Mouse (Mus musculus) cerebellum, adult 8-10 months (tissue): ENCODE measurements at regions not wholly inside any gene's neighbourhood (a gene's known extent, or its start where the extent isn't known, plus 50 kb on each side); places are given as distances from the start of the nearest gene placed in this dataset.

Experiments used
- DNase-seq: peaks from one replicate; pipeline ENCODE4 v3.0.0; 2022

DNA sequence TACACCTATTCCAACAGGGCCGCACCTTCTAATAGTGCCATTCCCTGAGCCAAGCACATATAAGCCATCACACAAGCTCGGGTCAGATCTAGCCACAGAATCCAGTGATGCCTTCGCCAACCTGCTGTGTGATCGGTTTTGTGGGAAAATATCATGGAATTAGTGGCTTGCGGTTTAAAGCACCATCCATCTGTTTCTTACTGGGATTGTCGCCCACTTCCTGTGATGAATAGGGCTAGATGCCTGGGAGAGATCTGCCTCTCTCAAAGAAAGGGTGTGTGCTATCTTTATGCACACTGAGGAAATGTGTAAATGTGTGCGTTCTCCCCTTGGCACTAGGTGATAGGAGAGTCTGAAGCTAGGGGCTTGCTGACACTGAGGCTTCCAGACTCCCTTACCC, 154.5 kb upstream of the Smim23 start:
- no peak for DNase-seq

DNA sequence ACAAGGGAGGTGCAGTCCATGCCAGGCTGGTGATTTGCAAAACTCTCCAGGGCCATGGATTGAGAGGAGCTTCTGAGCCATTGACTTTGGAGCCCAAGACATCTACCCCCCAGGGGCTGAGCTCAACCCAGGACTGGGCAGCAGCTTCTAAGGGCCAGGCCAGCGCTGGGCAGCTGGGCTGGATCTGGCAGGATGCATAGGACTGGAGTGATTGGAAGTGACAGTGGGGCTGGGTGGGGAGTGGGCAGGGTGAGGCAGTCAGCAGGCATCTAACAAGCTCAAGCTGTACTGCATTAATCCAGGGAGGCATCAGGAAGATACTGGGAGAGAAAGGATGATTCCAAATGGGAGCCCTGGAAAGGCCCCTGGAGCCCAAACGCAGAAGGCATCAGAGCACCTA, 152.2 kb upstream of the Smim23 start:
- DNase-seq = no peak

DNA sequence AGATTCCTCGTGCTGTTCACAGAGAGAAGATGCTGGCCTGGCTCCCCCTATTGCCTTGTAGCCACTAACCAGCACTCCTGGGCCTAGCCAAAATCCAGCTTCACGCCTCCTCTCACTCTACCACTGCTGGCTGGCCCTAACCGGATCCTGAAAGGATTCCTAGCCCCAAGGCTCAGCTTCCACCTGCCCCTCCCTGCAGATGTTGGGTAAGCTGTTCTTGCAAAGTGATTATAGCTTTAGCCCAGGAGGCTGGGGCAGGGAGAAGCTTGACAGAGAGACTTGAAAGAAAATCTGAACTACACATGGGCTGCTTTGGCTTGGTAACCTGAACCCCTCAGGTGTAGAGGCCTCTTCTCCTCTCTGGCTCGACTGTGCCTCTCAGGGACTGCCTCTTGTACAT, 149.0 kb upstream of the Smim23 start:
- DNase-seq = no peak

DNA sequence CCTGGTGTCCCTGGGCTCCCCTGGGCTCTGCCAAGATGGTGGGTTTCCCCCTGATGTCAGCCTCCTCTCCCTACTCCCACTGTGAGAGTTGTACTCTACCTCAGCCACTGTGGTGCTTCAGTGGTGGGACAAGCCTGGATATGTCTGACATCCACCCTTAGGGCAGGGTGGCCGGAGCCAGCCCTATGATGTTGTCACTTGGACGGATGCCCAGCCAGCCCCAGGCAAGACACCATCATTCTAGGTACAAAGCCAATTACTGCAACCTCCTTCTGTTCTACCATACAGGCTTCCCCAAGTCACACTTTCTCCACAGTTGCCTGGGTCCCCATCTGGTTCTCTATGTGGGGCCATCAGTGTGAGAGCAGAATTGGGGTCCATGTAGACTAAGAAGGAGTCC, 141.0 kb upstream of the Smim23 start:
- peak; percentile 62 for DNase-seq

DNA sequence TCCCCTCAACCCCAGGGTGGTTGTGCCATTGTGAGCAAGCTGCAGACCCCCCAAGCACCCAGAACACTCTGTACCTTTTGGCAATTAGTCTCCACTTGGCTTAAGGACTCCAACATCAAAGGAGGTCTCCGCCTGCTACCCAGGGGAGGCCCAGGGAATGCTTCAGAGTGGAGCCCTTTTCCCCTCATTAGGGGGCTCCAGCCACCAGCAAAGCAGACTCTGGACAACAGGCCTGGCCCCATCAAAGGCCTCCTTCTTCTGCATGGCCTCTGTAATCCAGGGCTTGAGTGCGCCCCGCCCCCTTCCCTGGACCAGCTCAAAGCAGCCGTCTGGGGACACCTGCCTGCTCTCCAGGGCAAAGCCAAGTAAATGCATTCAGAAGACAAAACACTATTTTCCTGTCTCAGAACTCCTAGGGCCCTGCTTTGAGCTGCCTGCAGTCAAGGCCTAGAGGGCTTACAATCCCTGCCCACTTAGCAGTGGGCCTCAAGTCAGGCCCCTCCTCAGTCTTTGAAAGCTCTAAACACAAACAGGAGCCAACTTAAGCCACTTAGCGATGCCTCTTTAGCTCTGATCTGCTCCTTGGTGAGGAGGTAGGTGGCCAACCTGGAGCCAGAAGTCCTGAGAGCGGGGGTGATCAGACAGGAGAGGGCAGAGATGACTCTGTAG, 139.4 kb upstream of the Smim23 start:
- no peak for DNase-seq

DNA sequence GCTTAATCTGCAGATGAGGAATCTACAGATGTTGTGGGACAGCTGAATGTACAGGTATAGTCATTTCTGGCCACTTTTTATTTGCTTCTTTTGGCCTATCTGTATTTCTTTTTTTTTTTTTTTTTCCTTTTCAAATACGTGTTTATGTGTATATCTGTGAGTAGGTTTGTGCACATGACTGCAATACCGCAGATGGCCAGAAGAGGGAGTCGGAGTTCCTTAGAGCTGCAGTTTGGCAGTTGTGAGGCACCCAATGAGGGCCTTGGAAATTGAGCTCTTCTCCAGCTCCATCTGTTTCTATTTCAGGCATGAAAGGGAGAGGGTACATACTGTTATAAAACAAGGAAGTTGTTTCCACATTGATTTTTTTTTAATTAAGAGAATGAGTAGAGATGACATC, 137.2 kb upstream of the Smim23 start:
- DNase-seq = no peak

DNA sequence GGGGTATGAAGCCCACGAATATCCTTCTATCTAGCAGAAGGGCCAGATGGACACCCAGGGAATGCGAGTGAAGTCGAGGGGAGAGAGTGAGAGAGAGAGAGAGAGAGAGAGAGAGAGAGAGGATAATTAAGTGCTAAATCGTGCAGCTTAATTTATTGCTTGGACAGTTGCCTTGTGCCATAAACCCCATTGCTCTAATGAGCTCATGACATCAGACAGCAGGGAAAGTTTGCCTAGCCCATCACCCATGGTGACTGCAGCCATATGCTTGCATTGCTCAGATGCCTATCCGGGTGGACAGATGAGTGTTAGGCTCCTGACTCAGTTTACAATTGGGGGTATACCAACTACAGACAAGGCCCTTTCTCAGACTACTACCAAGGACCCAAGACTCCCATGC, 134.6 kb upstream of the Smim23 start:
- DNase-seq = no peak

DNA sequence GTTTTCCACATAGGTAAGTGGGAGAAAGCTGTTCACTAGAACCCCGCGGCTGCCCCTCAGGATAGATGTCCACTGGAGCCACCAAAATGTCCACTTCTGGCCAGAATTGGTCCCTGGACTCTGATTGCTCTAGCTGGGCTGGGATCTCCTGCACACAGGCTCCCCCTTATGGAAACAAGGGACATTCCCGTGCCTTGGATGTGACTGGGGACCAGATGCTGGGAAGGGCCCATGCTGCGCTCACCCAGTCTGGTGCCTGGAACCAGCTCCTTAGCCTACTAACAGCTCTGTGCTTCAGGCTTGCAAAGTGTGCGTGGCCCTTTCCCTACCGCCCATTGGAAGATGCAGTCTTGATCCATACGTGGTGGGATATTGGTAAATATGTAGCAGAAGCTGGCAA, 132.6 kb upstream of the Smim23 start:
- peak; percentile 86 for DNase-seq

DNA sequence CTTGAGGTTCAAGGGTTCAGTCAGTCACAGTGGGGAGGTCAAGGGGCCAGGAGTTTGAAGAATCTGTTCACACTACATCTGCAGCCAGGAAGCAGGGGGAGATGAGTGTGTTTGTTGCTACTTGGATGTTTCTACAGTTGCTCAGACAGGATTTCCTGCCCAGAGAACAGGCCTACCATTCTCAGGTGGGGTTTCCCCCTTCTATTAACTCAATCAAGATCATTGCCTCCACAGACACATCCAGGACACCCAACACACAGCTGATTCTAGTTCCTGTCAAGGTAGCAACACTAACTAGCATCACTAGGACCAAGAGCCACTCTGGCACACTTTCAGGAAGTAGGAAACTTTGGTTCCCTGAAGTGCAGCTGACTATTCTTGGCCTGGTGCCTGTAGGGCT, 127.9 kb upstream of the Smim23 start:
- DNase-seq = no peak

DNA sequence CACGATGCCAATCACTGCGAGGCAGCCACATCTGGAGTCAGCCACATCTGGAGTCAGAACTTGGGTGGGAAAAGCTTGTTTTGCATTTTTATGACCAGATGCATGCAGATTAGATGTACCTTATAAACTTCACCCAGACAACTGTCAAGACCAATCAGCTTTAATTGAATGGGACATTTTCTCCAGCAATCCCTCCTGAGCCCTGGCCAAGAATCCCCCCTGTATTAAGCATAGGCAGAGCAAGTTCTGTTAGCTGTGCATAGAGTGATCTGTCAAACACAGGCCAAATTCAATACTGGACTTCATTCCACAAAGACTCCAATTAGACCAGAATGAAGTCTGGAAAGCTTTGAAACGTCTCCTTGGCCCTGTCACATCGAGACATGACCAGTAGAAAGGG, 123.7 kb upstream of the Smim23 start:
- DNase-seq = no peak

DNA sequence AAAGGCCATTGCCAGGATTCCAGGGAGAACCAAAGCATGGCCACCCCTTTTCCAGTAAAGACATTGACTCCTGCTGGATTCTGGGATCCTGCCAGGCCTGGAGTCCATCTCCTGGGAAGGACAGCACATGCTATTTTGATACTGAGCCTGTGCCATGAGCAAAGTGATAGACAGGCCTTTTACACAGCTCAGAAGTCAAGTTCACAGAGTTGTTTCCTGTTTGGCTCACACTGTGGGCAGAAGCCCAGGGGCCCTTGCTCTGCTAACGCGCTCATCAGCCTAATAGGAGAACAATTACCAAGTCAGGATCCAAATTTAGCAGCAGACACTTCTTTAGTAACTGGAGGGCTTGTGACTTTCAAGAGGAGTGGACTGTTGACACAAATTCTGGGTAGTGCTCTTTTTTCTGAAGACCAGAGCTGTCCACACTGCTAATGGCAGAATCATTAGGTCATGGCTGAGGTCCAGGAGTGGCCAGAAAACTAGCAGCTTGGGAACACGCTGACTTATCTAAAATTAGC, 122.1 kb upstream of the Smim23 start:
- peak; percentile 22 for DNase-seq

DNA sequence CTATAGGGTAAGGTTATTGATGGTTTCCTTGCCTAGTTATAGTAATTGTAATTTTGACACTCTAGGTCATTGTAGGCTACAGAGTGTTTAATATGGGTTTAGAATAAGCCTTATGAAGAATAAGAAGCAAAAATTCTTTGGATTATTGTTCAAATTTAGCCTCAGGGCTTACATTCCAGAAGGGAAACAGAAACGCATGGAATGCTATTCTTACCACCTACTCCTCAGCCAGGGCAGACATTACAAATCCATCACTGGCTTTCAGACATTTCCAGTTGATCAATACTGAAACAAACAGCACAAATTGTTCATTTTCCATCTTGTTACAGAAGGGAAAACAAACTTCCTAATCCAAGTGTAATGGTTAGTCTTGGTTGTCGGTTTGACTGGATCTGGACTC, 120.7 kb upstream of the Smim23 start:
- no peak for DNase-seq

DNA sequence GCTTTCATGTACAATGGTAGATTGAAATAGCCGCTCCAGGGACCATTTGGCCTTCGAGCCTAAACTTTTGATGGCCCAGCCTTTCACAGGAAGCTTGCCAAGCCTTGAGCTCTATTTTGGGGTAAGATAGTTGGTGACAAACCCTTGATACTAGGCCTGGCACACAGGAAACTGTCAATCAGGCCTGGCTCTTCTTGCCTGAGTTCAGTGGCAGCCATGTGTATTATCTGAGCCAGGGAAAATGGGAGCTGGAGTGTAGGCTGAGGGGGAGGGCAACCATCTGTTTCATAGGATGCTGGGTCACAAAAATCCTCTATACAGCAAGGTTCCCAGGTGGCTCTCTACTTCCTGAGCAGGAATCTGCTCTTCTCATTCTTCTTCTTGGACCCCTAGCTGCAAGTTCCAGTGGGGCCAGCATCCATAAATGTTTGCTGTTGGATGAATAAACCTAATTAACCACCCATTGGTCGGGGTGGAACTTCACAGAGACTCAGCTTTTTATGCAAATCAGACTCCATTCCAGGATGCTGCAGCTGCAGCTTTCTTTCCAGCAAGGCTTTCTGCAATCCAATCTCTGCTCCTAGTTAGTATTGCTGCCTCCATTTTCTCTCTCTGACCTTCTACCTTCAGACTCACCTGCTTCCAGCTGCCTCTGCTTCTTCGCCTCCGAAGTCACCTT, 117.1 kb upstream of the Smim23 start:
- DNase-seq = peak; percentile 20

DNA sequence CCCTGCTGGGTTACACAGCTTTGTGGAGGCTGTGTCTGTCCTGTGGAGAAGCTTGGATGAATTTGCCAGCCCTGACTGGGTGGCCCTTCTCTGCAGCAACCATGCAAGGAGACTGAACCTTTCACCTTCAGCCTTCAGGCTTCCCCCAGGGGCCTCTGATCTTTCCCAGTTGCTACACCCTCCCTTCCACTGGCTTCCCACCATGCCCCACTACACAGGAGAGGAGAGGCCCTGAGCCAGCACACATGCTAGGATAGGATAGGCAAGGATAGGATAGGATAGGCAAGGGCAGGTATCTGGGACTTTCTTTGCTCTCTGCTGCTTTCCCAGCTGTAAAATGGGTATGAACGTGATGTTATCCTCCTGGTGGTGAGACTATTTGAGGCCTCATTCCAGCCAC, 114.7 kb upstream of the Smim23 start:
- no peak for DNase-seq

DNA sequence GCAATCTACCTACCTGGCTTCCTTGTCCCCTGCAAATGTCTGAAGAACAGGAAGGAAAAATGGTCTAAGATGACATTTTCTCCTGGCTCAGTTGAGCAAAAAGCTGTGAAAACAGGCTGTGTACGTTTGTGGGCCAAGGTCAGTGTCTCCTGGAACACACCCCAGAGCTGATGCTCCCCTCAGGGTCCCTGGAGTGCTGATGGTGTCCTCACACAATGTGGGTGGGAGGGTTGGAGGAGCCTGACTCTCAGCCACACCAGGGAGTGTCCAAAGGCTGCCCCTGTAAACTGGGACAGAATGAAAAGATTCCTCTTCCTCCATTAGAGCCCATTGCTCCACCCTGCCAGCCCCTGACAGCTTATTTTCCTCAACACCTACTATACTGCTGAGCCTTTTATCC, 112.8 kb upstream of the Smim23 start:
- no peak for DNase-seq

DNA sequence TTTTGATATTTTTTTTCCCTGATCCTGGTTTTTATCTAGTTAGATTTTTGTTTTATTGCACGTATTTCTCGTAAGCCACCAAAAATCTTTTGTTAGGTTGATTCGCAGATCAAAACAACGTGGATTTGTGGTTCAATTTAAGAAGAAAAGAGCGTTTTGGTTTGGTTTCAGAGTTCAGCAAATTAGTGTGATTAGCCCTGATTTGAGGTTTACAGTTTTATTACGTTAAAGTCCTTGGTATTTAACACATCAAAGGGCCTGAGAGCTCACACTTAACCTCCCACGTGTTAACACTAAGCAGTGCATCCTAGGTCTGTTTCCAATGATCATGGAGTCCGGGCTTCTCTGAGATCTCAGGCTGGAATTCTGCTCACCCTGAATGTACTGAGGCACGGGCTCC, 107.5 kb upstream of the Smim23 start:
- DNase-seq = no peak

DNA sequence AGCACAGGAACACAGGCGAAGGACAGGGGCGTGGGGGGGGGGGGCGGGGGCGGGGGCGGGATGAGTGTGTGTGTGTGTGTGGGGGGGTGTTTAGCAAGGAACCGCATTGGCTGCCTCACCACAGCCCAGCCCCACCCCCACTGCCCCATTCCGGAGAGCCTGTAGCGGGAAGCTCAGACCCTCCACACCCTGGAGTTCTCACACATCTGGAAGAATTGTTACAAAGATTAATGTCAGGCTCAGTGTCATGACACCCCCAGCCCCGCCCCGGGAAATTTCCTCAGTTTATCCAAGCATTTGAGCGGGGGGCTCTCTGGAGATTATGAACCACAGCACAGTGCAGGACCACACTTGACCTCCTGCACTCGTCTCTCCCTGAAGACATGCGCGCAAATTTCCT, 106.6 kb upstream of the Smim23 start:
- no peak for DNase-seq

DNA sequence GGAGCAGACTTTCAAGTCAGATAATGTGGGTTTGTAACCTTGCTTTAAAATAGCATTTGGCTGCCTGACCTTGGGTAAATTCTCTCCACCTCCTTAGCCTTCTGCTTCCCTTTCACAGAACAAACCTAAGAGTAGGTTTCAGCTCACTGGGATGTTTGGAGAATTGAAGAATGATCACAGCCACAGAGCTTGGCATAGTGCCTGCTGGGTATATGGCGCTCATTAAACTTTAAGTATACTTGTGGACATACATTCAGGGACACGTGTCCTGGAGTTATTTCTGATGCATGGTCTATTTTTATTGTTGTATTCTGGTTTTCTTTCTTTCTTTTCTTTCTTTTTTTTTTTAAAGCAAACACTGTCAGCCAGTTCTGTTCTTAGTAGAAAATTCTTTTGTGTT, 104.4 kb upstream of the Smim23 start:
- DNase-seq = no peak

DNA sequence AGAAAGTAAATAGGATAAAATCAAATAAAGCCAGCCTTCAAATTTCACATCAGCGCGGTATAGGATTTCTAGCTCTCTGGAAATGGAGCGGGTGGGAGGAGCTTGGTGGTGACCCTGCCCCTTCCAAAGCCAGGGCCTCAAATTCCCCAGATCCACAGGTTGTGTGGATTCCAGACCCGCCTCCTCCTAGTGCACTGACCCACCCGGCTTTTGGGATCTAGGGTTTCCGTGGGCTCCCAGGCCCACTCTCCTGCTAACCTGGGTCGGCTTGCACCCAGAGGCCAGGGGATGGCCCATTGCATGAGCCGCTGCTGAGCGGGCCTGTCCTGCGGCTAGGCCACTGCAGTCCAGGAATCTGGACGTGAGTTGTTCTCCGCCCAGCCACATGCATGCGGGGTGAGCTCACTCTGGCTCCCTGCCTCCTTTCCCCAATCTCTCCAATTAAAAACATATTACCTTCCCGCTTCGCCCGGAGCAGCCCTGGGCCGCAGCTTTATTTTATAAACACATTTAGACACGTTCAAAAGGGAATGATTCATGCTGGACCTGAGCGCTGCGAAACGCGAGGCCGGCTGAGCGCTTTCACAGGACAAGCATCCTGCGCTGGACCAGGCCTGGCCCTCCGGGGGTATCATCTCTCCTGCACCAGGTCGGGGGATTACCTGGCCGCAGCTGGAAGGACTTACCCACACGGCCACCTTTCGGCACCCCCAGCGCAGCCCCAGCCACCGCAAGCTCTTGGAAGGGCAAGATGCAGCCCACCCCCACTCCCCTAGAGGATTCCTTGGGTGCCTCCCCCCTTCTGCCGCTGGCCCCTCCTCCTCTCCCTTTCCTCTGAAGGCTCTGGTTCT, 101.2 kb upstream of the Smim23 start:
- DNase-seq = no peak

DNA sequence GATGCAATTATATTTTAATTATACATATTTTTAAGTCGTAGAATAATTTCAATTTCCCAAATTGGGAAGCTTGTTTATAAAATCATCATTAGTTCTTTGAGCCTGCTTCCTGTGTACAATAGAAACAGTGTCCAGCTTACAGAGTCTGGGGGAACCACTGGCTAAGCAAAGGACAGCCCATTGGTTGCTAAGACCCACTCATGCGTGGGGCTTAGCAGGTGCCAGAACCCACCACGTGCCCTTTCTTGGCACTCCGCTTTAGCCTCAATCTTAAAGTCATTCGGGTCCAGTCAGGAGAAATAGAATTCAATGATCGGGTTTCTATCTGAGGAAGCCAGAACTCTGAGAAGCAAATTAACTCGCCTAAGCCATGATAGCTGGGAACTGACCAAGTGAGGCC, 100.5 kb upstream of the Smim23 start:
- DNase-seq = no peak

DNA sequence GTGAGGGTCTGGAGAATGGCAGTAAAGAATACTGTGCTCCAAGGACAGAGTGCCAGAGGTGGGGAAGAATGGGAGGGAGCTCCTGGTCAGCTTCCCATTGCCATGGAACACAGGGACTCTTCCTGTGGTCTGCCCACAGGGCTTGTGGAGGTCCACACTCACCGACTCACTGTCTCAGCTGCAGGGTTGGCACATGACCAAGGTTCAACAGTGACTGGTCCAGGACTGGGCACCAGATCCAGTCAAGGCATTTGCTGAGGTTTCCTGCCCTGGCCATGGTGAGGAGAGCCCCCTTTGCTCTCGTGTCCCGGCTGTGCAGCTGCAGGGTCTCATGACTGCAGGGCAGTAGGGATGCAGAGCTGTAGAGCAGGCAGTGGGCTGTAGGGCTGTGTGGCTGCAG, 88.7 kb upstream of the Smim23 start:
- DNase-seq = no peak

DNA sequence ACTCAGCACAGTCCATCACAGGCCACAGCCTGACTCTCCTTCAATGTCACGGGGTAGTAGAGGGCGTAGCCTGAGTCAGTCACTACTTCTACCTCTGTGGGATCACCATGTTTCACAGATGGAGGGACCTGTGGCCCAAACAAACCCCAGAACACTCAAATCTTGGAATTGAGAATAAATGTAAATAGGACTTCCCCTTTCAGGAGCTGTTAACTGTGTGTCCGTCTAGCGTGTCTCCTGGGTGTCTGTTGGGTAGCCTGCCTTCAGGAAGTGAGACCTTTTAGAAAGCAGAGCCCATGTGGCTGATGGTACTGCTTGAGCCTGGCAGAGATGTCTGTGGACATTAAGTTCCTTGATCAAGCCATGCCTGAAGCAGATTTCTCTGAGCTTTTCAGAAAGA, 87.4 kb upstream of the Smim23 start:
- DNase-seq = no peak

DNA sequence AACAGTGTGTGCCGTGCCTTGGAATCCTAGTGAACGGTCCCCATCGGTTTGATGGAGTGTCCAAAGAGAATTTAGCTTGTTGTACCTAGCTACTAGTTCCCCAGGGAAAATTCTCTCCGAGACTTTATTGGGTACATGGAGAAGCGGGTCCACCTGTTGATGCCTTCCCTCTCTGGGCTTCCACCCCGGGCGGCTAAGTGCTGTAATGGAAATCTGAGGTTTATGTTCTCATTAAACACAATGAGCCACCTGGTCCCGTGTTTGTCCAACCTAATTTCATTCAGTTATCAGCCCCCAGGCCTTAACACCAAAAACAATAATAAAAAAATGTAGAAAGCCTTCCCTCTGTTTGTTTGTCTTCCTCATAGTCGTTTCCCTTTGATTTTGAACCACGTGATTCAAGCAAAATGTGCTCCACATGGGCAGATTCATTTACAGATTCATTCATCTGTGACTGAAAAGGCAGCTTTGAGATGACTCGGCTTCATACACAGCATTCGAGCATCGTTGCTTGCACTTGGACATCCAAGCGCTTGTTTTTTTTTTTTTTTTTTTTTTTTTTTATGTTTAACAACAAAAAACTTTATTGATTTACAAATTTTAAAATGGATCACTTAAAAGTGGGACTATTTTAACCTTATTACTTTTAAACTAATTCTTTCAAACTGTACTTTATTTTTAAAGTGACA, 84.5 kb upstream of the Smim23 start:
- DNase-seq = no peak
